Mouse (Mus musculus) embryonic facial prominence, embryonic 15.5 days (tissue): ENCODE data around the gene Fbxo42. TPM values are rescaled to one million over a fixed set of nuclear protein-coding genes. Genes with fewer than 3 reads are reported as not detected.

ENCODE experiments used
- polyA plus RNA-seq: library from polyadenylated mRNA; unstranded; fragments of >200 nt; fragmentation: Nextera tagmentation; extraction: Ambion mirVana; gene quantifications from 2 replicates; pipeline ENCODE4 v1.2.1, GENCODE M21; 2015

The Fbxo42 gene
- polyA plus RNA-seq, 1 experiment from 2014 or later = 23.7 TPM

Other genes starting within 250 kb of the Fbxo42 start
- gene Padi2, start 241.6 kb upstream of the Fbxo42 start, polyA plus RNA-seq = 15.3 and 21.4 TPM in 2 replicates
- 356 and 362 TPM in 2 replicates for gene Sdhb, start 186.7 kb upstream of the Fbxo42 start, polyA plus RNA-seq
- 47.2 and 48.1 TPM in 2 replicates for gene Atp13a2, start 161.0 kb upstream of the Fbxo42 start, polyA plus RNA-seq
- gene Mfap2, start 137.5 kb upstream of the Fbxo42 start, polyA plus RNA-seq = 923 and 969 TPM in 2 replicates
- 6.9 and 7.0 TPM in 2 replicates for gene Crocc, start 87.4 kb upstream of the Fbxo42 start, polyA plus RNA-seq
- 88.0 and 93.4 TPM in 2 replicates for gene Necap2, start 69.6 kb upstream of the Fbxo42 start, polyA plus RNA-seq
- 0.20 and 0.28 TPM in 2 replicates for gene Spata21, start 59.6 kb upstream of the Fbxo42 start, polyA plus RNA-seq
- gene Szrd1, start 8.1 kb upstream of the Fbxo42 start, polyA plus RNA-seq = 43.9 and 45.1 TPM in 2 replicates
- 6.8 and 8.1 TPM in 2 replicates for gene Rsg1, start 66.0 kb downstream of the Fbxo42 start, polyA plus RNA-seq
- 25.6 and 27.7 TPM in 2 replicates for gene Arhgef19, start 91.6 kb downstream of the Fbxo42 start, polyA plus RNA-seq
- 7.4 and 7.6 TPM in 2 replicates for gene Epha2, start 153.3 kb downstream of the Fbxo42 start, polyA plus RNA-seq
- gene Fam131c, start 220.3 kb downstream of the Fbxo42 start, polyA plus RNA-seq = 3.6 and 4.3 TPM in 2 replicates